Mouse (Mus musculus) megakaryocyte, embryonic 14.5 days (primary cell): ENCODE data around the gene Pex6. TPM values are rescaled to one million over a fixed set of nuclear protein-coding genes. Genes with fewer than 3 reads are reported as not detected.

Experiments used
- H3K27me3 ChIP-seq: replicated peaks from 2 replicates; pipeline ENCODE3; 2012; ENCODE audit warnings: inconsistent platforms
- H3K36me3 ChIP-seq: replicated peaks from 2 replicates; pipeline ENCODE3; 2012; ENCODE audit warnings: low read length, inconsistent platforms, mixed read lengths
- H3K4me1 ChIP-seq: 2 replicates; pipeline ENCODE4 v1.6.1; 2012; ENCODE audit warnings: inconsistent platforms
- H3K4me3 ChIP-seq: replicated peaks from 2 replicates; pipeline ENCODE3; 2012; ENCODE audit warnings: moderate library complexity, mild to moderate bottlenecking, inconsistent platforms
- H3K9me3 ChIP-seq: 2 replicates; pipeline ENCODE4 v1.6.1; 2012; ENCODE audit warnings: inconsistent platforms
- FLI1 ChIP-seq: IDR thresholded peaks from 2 replicates; pipeline ENCODE4 v1.6.1; 2012; ENCODE audit warnings: low read length, inconsistent platforms, mixed read lengths
- GATA1 ChIP-seq: IDR thresholded peaks from 3 replicates; pipeline ENCODE4 v1.6.1; 2012; ENCODE audit warnings: mixed read lengths, low read length, inconsistent platforms, borderline replicate concordance
- polyA plus RNA-seq: library from polyadenylated mRNA; stranded (reverse); fragments of >175 nt; gene quantifications from 2 replicates; pipeline ENCODE4 v1.2.3, GENCODE M21; 2012; ENCODE audit warnings: low replicate concordance; ENCODE audit not compliant: insufficient read depth

Pex6 gene
- polyA plus RNA-seq, 1 experiment = 19.8 TPM

DNA sequence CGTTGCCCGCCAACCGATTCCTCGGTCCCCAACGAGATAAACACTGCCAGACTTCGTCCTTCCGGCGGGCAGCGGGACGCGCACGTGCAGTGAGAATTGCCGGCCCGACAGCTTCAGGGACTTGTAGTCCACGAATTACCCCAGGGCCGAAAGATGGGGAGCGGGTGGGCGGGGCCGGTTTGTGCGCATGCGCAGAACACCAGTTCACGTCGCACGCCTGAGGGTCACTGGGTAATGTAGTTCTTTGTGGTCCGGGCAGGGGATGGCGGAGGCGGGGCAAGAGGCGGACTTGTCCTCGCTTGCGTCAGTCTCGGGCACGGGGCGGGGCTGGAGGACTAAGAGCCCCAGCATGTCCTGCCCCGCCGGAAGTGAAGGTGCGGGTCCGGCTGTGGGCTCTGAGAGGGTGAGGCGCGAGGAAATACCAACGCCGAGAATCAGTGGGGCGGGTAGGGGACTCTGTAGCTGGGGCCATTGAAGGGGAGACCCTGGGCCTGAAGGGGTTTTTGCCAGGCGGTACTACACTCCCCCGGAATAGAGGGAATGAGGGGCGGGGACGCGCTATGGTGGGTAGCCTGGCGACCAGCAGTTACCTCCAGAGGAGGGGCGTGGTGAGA is 30.4 kb upstream of the Pex6 start, which contains the start of gene Klhdc3:
TSS of gene Klhdc3 (minus strand) at position 155 of the 614 bp plus-strand sequence.
- peaks cover 76% of the 10 kb centered on the region for H3K36me3 ChIP-seq
- no peaks in the 10 kb centered on the region for H3K9me3 ChIP-seq
- H3K4me1 ChIP-seq = peaks cover 57% of the 10 kb centered on the region
- peak within 1 kb of the TSS; percentile 95 for H3K4me3 ChIP-seq
- TF ChIP-seq FLI1 (no peak), GATA1 (no peak)
- no peaks in the 10 kb centered on the region for H3K27me3 ChIP-seq

DNA sequence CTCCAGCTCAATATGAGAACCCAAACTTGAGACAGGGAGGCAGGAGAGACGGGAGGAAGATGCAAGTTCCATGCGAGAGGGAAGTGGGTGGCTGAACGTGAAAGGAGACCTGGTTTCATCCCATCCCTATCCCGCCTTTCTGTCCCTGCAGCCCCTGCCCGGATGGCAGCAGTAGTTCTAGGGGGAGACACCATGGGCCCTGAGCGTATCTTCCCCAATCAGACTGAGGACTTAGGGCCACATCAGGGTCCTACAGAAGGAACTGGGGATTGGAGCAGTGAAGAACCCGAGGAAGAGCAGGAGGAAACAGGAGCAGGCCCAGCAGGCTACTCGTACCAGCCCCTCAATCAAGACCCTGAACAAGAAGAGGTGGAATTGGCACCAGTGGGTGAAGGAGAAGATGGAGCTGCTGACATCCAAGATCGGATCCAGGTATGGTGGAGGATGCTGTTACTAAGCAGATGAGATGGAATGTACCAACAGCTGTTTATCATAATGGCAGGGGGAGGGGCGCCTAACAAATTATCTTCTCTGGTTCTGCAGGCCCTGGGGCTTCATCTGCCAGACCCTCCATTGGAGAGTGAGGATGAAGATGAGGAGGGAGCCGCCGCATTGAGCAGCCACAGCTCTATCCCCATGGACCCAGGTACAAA is 29.7 kb upstream of the Pex6 start:
- H3K4me1 ChIP-seq = peaks cover 49% of the 10 kb centered on the region

DNA sequence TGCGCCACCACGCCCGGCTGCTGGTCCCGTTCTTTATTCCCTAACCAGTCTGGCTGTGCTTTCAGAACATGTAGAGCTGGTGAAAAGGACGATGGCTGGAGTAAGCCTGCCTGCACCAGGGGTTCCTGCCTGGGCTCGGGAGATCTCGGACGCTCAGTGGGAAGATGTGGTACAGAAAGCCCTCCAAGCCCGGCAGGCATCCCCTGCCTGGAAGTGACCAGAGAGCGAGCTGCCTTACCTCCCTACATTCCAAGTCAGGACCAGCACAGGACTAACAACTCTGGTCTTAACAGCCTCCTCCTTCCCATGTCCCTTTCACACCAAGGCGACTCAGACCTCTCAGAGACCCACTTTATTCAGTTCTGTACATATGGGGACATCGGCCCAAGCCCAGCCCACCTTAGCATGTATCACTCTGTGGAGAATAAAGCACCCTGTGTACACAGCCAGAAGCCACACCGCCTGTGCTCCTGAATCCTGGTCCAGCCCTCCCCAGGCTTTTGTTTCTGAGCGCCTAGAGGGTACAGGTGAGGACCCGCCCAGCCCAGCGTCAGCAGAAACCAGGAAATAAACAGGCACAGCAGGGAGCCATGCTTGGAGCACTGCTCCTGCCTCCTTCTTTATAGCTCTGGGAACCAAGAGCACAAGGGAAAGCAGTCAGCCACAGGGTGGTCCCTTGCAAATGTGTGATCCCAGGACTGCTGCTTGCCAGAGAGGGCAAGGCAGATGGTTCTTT is 28.4 kb upstream of the Pex6 start:
- TF ChIP-seq GATA1 (no peak), FLI1 (no peak)
- no peaks in the 10 kb centered on the region for H3K9me3 ChIP-seq
- peaks cover 76% of the 10 kb centered on the region for H3K36me3 ChIP-seq
- no peaks in the 10 kb centered on the region for H3K27me3 ChIP-seq
- H3K4me1 ChIP-seq = peaks cover 38% of the 10 kb centered on the region
- no peak overlapping the region for H3K4me3 ChIP-seq

More for the DNA sequence above, 29.7 kb upstream of the Pex6 start:
- Histone ChIP-seq H3K36me3 (peaks cover 76% of the 10 kb centered on the region), H3K9me3 (no peaks in the 10 kb centered on the region), H3K27me3 (no peaks in the 10 kb centered on the region), H3K4me3 (peak overlapping the region; percentile 95)
- TF ChIP-seq GATA1 = no peak
- no peak for TF ChIP-seq FLI1

DNA sequence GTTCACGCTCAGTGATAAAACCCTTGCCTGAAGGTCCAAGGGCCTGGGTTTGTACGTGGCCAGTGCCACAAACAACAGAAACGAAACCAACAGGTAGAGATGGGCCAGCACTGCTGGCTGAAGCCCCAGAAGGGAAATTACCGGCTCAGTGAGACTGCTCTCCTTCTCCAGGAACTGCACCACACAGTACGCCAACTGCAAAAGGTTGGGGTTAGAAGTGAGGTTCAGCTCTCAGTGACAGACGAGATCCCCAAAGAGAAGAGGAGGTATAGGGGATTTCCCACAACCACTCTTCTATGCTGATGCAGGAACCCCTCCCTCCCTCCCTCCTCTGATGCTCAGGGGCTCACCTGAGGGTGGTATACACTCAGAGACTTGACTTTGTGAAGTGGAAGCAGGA is 25.4 kb upstream of the Pex6 start:
- Histone ChIP-seq H3K27me3 (no peaks in the 10 kb centered on the region), H3K9me3 (no peaks in the 10 kb centered on the region), H3K4me3 (no peak overlapping the region), H3K4me1 (peaks cover 17% of the 10 kb centered on the region), H3K36me3 (peaks cover 73% of the 10 kb centered on the region)
- TF ChIP-seq GATA1 = no peak
- TF ChIP-seq FLI1 = no peak

DNA sequence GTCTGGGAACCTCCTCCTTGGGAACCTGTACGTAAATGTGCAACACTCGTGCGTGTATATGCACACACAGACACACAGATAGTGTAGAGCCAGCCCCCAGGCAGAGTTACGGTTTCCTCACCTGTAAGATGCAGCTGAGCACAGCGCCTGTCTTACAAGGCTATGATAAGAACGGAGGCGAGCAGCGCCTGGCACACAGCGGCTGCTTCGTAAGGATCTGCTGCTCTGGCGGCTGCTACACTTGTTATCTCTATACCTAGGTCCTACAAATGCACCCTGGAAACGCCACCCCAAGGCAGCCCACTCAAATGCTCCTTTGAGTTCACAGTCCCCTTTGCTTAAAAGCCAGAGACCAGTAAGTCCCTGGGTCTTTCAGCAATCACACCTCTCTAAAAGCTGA is 20.6 kb upstream of the Pex6 start:
- TF ChIP-seq GATA1 (no peak), FLI1 (no peak)
- no peaks in the 10 kb centered on the region for H3K27me3 ChIP-seq
- H3K36me3 ChIP-seq = peaks cover 52% of the 10 kb centered on the region
- H3K4me1 ChIP-seq = 0 out of 2 replicates have a peak, but pooled peaks cover 7% of the 10 kb centered on the region
- no peaks in the 10 kb centered on the region for H3K9me3 ChIP-seq
- H3K4me3 ChIP-seq = no peak overlapping the region

DNA sequence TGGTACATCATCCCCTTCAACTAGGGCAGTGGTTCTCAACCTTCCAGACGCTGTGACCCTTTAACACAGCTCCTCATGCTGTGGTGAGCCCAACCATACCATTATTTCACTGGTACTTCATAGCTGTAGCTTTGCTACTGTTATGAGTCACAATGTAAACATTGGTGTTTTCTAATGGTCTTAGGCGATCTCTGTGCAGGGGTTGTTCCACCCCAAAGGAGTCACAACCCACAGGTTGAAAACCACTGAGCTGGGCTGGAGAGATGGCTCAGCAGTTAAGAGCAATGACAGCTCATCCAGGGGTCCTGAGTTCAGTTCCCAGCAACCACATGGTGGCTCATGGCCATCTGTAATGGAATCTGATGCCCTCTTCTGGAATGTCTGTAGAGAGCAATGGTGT is 19.9 kb upstream of the Pex6 start:
- peaks cover 51% of the 10 kb centered on the region for H3K36me3 ChIP-seq
- no peaks in the 10 kb centered on the region for H3K27me3 ChIP-seq
- no peaks in the 10 kb centered on the region for H3K9me3 ChIP-seq
- TF ChIP-seq FLI1 = no peak
- no peak for TF ChIP-seq GATA1
- H3K4me3 ChIP-seq = no peak overlapping the region
- peaks cover 13% of the 10 kb centered on the region for H3K4me1 ChIP-seq

DNA sequence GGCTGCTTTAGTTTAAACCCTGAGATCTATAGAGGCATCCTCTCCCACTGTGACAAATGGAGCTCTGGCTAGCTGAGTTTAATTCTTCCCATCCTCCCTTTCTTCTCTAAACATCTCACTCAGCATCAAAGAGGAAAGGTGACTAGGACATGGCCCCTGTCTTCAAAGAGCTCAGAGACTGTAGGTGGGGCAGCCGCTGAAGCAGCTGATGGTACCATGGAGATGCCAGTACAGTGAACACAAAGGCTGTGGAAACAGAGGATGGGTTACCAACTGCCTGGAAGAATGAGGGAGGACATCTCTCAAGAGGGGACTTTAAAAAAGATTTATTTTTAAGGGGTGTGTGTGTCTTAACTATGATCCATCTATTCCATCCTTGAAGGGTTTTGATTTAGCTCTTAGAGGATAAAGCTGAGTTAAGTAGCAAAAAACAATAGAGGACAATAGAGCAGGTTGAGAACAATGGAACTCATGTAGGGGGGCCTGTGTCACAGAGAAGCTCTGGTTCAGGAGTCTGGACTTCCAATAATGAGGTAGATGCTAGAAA is 16.7 kb upstream of the Pex6 start:
- Histone ChIP-seq H3K9me3 (no peaks in the 10 kb centered on the region), H3K27me3 (no peaks in the 10 kb centered on the region), H3K4me1 (peaks cover 17% of the 10 kb centered on the region), H3K36me3 (peaks cover 47% of the 10 kb centered on the region), H3K4me3 (no peak overlapping the region)
- TF ChIP-seq FLI1 (no peak), GATA1 (no peak)

DNA sequence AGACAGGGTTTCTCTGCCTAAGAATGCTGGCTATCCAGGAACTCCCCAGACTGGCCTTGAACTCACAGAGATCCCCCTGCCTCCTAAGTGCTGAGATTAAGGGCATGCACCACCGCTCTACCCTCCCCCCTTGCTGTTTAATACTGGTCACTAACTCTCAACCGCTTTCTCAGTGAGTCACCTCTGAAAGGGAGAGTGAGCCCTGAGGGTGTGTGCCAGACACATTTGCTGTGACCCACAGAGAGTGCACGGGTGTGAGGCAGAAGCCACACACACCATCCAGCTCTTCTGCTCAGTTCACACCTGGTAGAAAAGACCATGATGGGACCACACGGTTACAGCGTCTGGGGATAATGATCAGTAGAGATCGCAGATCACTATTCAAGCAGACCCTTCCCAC is 12.7 kb upstream of the Pex6 start:
- H3K9me3 ChIP-seq = no peaks in the 10 kb centered on the region
- H3K36me3 ChIP-seq = peaks cover 58% of the 10 kb centered on the region
- no peak overlapping the region for H3K4me3 ChIP-seq
- peaks cover 36% of the 10 kb centered on the region for H3K4me1 ChIP-seq
- no peaks in the 10 kb centered on the region for H3K27me3 ChIP-seq
- TF ChIP-seq GATA1 = no peak
- no peak for TF ChIP-seq FLI1

DNA sequence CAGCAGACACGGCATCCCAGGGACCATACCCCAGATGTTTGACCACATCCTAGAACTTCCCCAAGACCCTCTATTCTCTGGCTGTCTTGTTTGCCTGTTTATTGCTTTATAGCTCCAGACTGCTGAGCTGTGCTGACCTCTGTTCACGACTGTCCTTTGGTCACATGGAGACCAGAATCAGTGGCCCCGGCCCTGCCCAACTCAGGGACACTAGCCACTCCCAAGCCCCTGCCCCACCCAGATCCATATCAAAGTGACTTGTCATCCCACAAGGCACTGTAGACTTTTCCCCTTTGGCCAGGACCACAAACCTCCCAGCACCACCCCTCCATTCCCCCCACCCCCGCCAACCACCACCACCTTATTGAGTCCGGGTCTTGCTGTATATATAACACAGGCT is 12.0 kb upstream of the Pex6 start:
- H3K4me1 ChIP-seq = peaks cover 44% of the 10 kb centered on the region
- peaks cover 53% of the 10 kb centered on the region for H3K36me3 ChIP-seq
- TF ChIP-seq FLI1 (no peak), GATA1 (no peak)
- H3K9me3 ChIP-seq = no peaks in the 10 kb centered on the region
- H3K27me3 ChIP-seq = no peaks in the 10 kb centered on the region
- no peak overlapping the region for H3K4me3 ChIP-seq
